In genomic region chr7:30744022-30744598, GRCm38 (mm10) we compare ENCODE assay signal across 11 mouse cellular contexts. TPM values are rescaled to one million over a fixed set of nuclear protein-coding genes. Genes with fewer than 3 reads are reported as not detected.
DNase-seq lines count a peak whose midpoint lies in the region; ATAC-seq and TF ChIP-seq lines count a peak whose summit lies in the region.
"Had no signal": no experiment of that assay in that cellular context is flagged by ENCODE, and none has a peak within 500 bp of the region (broad histone marks: within the 10 kb centered on the region; RNA-seq: fewer than 3 reads in every experiment).

No protein-coding gene starts in this region.

- H3K9ac ChIP-seq in midbrain, embryonic 14.5 days (replicated peaks; ENCODE audit: low read length), result no peak overlapping the region
- H3K9ac ChIP-seq: liver, embryonic 14.5 days had no signal

- ATAC-seq in midbrain, embryonic 14.5 days (ENCODE audit: low FRiP score, low TSS enrichment), result no peak

- no peaks in the 10 kb centered on the region for H3K27me3 ChIP-seq in midbrain, embryonic 14.5 days (ENCODE audit: control insufficient read depth, insufficient read depth, low read length)
- H3K27me3 ChIP-seq in midbrain, embryonic 10.5 days (ENCODE audit: low read depth, poor library complexity, severe bottlenecking), result no peaks in the 10 kb centered on the region

- no peak overlapping the region for H3K4me3 ChIP-seq in gastrocnemius, adult 2 months
- H3K4me3 ChIP-seq in midbrain, embryonic 14.5 days (replicated peaks; ENCODE audit: low read depth, low read length), result no peak overlapping the region
- H3K4me3 ChIP-seq in midbrain, embryonic 10.5 days, result no peak overlapping the region

- no peak overlapping the region for H3K27ac ChIP-seq in gastrocnemius, adult 2 months
- no peak overlapping the region for H3K27ac ChIP-seq in midbrain, embryonic 14.5 days (replicated peaks; ENCODE audit: low read depth, low read length)
- H3K27ac ChIP-seq in midbrain, embryonic 10.5 days (replicated peaks), result no peak overlapping the region
- H3K27ac ChIP-seq: liver, embryonic 14.5 days had no signal

- no peak overlapping the region for H3K4me2 ChIP-seq in midbrain, embryonic 14.5 days (ENCODE audit: low read length)

- DNase-seq in gastrocnemius, adult 2 months, result peak; percentile 52
- no peak for DNase-seq in gastrocnemius, adult 18-20 months (ENCODE audit: low spot score)
- peak; percentile 23 for DNase-seq in midbrain, embryonic 14.5 days
- no peak for DNase-seq in midbrain, embryonic 10.5 days (ENCODE audit: low spot score)
- DNase-seq in kidney, postnatal 14 days, result peak; percentile 61
- DNase-seq in retina, postnatal 1 day, result peak; percentile 45
- DNase-seq in right cerebral cortex, postnatal 14 days, result no peak
- DNase-seq in T-cell, adult 2 months (ENCODE audit: low spot score), result no peak

- H3K4me1 ChIP-seq in midbrain, embryonic 14.5 days (ENCODE audit: control insufficient read depth, insufficient read depth, low read length), result no peaks in the 10 kb centered on the region
- H3K4me1 ChIP-seq in midbrain, embryonic 10.5 days, result no peaks in the 10 kb centered on the region

- WGBS in midbrain, embryonic 14.5 days, result 59% methylated on average over 4 of the region's 4 CpGs
- 56% methylated on average over 4 of the region's 4 CpGs for WGBS in midbrain, embryonic 10.5 days

- TF ChIP-seq CTCF in gastrocnemius, adult 2 months (IDR thresholded peaks at IDR 0.05), result no peak

- intact Hi-C loops in gastrocnemius, adult 2 months (cut with DNase I), result no loop called here

- H3K36me3 ChIP-seq in midbrain, embryonic 14.5 days (ENCODE audit: control insufficient read depth, insufficient read depth, low read length), result peaks cover 9% of the 10 kb centered on the region; the same call in 1 of the 2 replicates
- peaks cover 16% of the 10 kb centered on the region for H3K36me3 ChIP-seq in midbrain, embryonic 10.5 days

- no peaks in the 10 kb centered on the region for H3K9me3 ChIP-seq in midbrain, embryonic 14.5 days (ENCODE audit: control insufficient read depth, low read length)
- no peaks in the 10 kb centered on the region for H3K9me3 ChIP-seq in midbrain, embryonic 10.5 days (replicated peaks)

RNA-seq across cellular contexts. Expression of gene Gapdhs, which starts 0.6 kb away (rescaled TPM):
- total RNA-seq in gastrocnemius, adult 2 months (2021), result not detected
- not detected for total RNA-seq in gastrocnemius, adult 18-20 months (2021)
- polyA plus RNA-seq in midbrain, embryonic 14.5 days (2014; fragmentation: Nextera tagmentation; extraction: Ambion mirVana), result 0.83 and 1.2 TPM in 2 replicates
- polyA plus RNA-seq in midbrain, embryonic 10.5 days (2016; fragmentation: Nextera tagmentation; extraction: Ambion mirVana), result 0.33 and 0.40 TPM in 2 replicates
- total RNA-seq: neutrophil, adult 5-6 weeks had no signal
- polyA plus RNA-seq: liver, embryonic 14.5 days had no signal

RNA-seq across cellular contexts. Expression of gene Sbsn, which starts 7.2 kb away (rescaled TPM):
- total RNA-seq in gastrocnemius, adult 2 months (2021), result 1 to 10 TPM; 2.8 to 4.7 TPM
- total RNA-seq in gastrocnemius, adult 18-20 months (2021), result 1 to 10 TPM; 2.8 to 4.9 TPM
- polyA plus RNA-seq in midbrain, embryonic 14.5 days (2014; fragmentation: Nextera tagmentation; extraction: Ambion mirVana), result 0.82 and 3.8 TPM in 2 replicates
- 0.51 and 0.65 TPM in 2 replicates for polyA plus RNA-seq in midbrain, embryonic 10.5 days (2016; fragmentation: Nextera tagmentation; extraction: Ambion mirVana)

RNA-seq across cellular contexts. Expression of gene Tmem147, which starts 14.8 kb away (rescaled TPM):
- 100 to 1,000 TPM; 232 to 255 TPM for total RNA-seq in gastrocnemius, adult 2 months (2021)
- 100 to 1,000 TPM; 215 to 233 TPM for total RNA-seq in gastrocnemius, adult 18-20 months (2021)
- polyA plus RNA-seq in midbrain, embryonic 14.5 days (2014; fragmentation: Nextera tagmentation; extraction: Ambion mirVana), result 238 and 290 TPM in 2 replicates
- polyA plus RNA-seq in midbrain, embryonic 10.5 days (2016; fragmentation: Nextera tagmentation; extraction: Ambion mirVana), result 155 and 164 TPM in 2 replicates

RNA-seq across cellular contexts. Expression of gene Dmkn, which starts 19.4 kb away (rescaled TPM):
- total RNA-seq in gastrocnemius, adult 2 months (2021), result 1 to 10 TPM in 1 of 2 experiments, under 1 TPM in 1; 0.98 to 1.2 TPM
- under 1 TPM; 0.46 to 0.97 TPM for total RNA-seq in gastrocnemius, adult 18-20 months (2021)
- 0.78 and 0.87 TPM in 2 replicates for polyA plus RNA-seq in midbrain, embryonic 14.5 days (2014; fragmentation: Nextera tagmentation; extraction: Ambion mirVana)
- polyA plus RNA-seq in midbrain, embryonic 10.5 days (2016; fragmentation: Nextera tagmentation; extraction: Ambion mirVana), result not detected in 2 replicates
- total RNA-seq: neutrophil, adult 5-6 weeks had no signal
- polyA plus RNA-seq: embryonic facial prominence, embryonic 11.5 days had no signal

RNA-seq across cellular contexts. Expression of gene Atp4a, which starts 32.1 kb away (rescaled TPM):
- under 1 TPM; 0.13 to 0.14 TPM for total RNA-seq in gastrocnemius, adult 2 months (2021)
- total RNA-seq in gastrocnemius, adult 18-20 months (2021), result under 1 TPM in 1 of 2 experiments, not detected in 1; 0.07 TPM
- 0.53 and 1.1 TPM in 2 replicates for polyA plus RNA-seq in midbrain, embryonic 14.5 days (2014; fragmentation: Nextera tagmentation; extraction: Ambion mirVana)
- 0.89 and 1.1 TPM in 2 replicates for polyA plus RNA-seq in midbrain, embryonic 10.5 days (2016; fragmentation: Nextera tagmentation; extraction: Ambion mirVana)
- polyA plus RNA-seq: embryonic facial prominence, embryonic 11.5 days had no signal

Comparison
In these comparisons a context has a peak if more than half of its experiments do, and no peak if none do; other contexts are left out.
1. DNase-seq: peak in gastrocnemius, adult 2 months (single experiment), midbrain, embryonic 14.5 days (single experiment), kidney, postnatal 14 days (single experiment) and retina, postnatal 1 day (single experiment); none in gastrocnemius, adult 18-20 months (single experiment), midbrain, embryonic 10.5 days (single experiment), right cerebral cortex, postnatal 14 days (single experiment) and T-cell, adult 2 months (single experiment).